Mouse (Mus musculus) embryonic facial prominence, embryonic 11.5 days (tissue): ENCODE results near the gene Camta1. TPM values are rescaled to one million over a fixed set of nuclear protein-coding genes. Genes with fewer than 3 reads are reported as not detected.

Experiments used
- ATAC-seq: fragments of 200-750 bp; cut with Nextera tagmentation; replicated peaks from 2 replicates; pipeline ENCODE4 v1.8.0; 2017; ENCODE audit warnings: low read depth; ENCODE audit not compliant: insufficient number of reproducible peaks, low FRiP score, low TSS enrichment
- DNase-seq: peaks from one replicate; pipeline ENCODE4 v3.0.0-alpha.2; 2015; ENCODE audit warnings: low spot score
- H3K27ac ChIP-seq: fragments of 300-500 bp; sonication (generic); replicated peaks from 2 replicates; pipeline ENCODE4 v1.5.1; 2014; ENCODE audit warnings: mild to moderate bottlenecking, low read depth, low read length, control low read depth
- H3K27me3 ChIP-seq: fragments of 300-500 bp; sonication (generic); 2 replicates; pipeline ENCODE4 v1.6.1; 2014; ENCODE audit warnings: mild to moderate bottlenecking, low read length, moderate library complexity, mixed read lengths; ENCODE audit not compliant: control insufficient read depth, insufficient read depth
- H3K36me3 ChIP-seq: fragments of 300-500 bp; sonication (generic); replicated peaks from 2 replicates; pipeline ENCODE4 v1.6.1; 2014; ENCODE audit warnings: low read depth, mild to moderate bottlenecking, low read length, moderate library complexity, mixed read lengths; ENCODE audit not compliant: control insufficient read depth, insufficient read depth
- H3K4me1 ChIP-seq: fragments of 300-500 bp; sonication (generic); 2 replicates; pipeline ENCODE4 v1.6.1; 2014; ENCODE audit warnings: low read length, mixed read lengths; ENCODE audit not compliant: control insufficient read depth, insufficient read depth
- H3K4me2 ChIP-seq: fragments of 300-500 bp; sonication (generic); 2 replicates; pipeline ENCODE4 v1.6.1; 2014; ENCODE audit warnings: low read depth, mild to moderate bottlenecking, control low read depth, low read length, moderate library complexity
- H3K4me3 ChIP-seq: fragments of 300-500 bp; sonication (generic); 2 replicates; pipeline ENCODE4 v1.5.1; 2014; ENCODE audit warnings: low read depth, low read length, control low read depth
- H3K9ac ChIP-seq: fragments of 300-500 bp; sonication (generic); replicated peaks from 2 replicates; pipeline ENCODE4 v1.6.1; 2014; ENCODE audit warnings: mild to moderate bottlenecking, control low read depth, low read length
- H3K9me3 ChIP-seq: fragments of 300-500 bp; sonication (generic); replicated peaks from 2 replicates; pipeline ENCODE4 v1.6.1; 2016; ENCODE audit warnings: mild to moderate bottlenecking, low read length, inconsistent platforms, mixed read lengths; ENCODE audit not compliant: control insufficient read depth
- WGBS: fragments of 180-500 bp; shearing (Covaris S2); extraction: QIAGEN DNeasy Blood & Tissue Kit; methylation state at CpG from one replicate; pipeline ENCODE4 v1.1.7; 2014; 5-methylcytosine and 5-hydroxymethylcytosine counted together
- polyA plus RNA-seq: library from polyadenylated mRNA; unstranded; fragments of >200 nt; fragmentation: Nextera tagmentation; extraction: Ambion mirVana; gene quantifications from 2 replicates; pipeline ENCODE4 v1.2.1, GENCODE M21; 2014

Camta1 gene
- polyA plus RNA-seq, 1 experiment from 2014 or later = 130 TPM

DNA sequence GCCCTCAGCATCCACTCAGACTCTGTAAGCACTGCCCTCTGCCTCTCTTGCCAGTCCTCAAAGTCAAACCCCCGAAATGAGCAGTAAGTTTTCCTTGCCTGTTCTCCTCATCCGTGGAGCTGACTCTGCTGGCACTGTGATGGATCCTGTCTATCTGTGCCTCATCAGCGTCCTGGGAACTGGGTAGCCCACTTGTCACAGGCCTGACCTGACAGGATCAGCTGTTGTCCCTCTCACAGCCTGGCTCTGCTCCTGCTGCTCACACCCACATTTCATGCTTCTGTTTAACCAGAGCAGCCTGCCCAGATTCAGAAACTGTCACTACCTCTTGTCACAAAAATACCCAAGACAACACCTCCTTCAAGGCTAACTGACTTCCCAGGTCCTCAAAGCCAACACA lies 37.7 kb downstream of the Camta1 start:
- DNase-seq = no peak
- ATAC-seq = no peak
- Histone ChIP-seq H3K27ac (no peak overlapping the region), H3K36me3 (no peaks in the 10 kb centered on the region), H3K4me2 (no peak overlapping the region), H3K9ac (no peak overlapping the region), H3K9me3 (no peaks in the 10 kb centered on the region), H3K27me3 (no peaks in the 10 kb centered on the region), H3K4me1 (no peaks in the 10 kb centered on the region), H3K4me3 (no peak overlapping the region)
- 72% methylated on average over 3 of the region's 3 CpGs for WGBS

DNA sequence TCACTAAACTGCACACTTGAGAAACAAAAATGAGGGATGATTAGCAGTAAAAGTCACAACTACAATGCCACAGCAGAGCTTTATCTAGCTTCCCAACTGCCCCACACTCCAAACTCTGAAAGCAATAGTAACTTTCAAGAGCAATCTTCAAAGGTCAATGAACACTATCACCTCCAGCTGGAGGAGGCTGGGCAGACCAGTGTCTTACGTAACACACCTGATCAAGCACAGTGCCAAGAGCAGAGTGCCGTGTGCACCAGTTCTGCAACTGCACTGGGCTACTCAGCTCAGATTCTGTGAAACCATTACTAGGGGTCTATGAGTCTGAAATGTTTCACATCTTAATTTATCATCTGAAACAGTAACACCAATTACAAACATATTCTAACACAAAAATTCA lies 38.7 kb downstream of the Camta1 start:
- no peaks in the 10 kb centered on the region for H3K4me1 ChIP-seq
- DNase-seq (no peak), ATAC-seq (no peak)
- H3K4me3 ChIP-seq = no peak overlapping the region
- H3K27me3 ChIP-seq = no peaks in the 10 kb centered on the region
- H3K9me3 ChIP-seq = no peaks in the 10 kb centered on the region
- no peaks in the 10 kb centered on the region for H3K36me3 ChIP-seq
- WGBS = 87% methylated on average over 2 of the region's 2 CpGs
- no peak overlapping the region for H3K4me2 ChIP-seq
- no peak overlapping the region for H3K9ac ChIP-seq
- no peak overlapping the region for H3K27ac ChIP-seq

DNA sequence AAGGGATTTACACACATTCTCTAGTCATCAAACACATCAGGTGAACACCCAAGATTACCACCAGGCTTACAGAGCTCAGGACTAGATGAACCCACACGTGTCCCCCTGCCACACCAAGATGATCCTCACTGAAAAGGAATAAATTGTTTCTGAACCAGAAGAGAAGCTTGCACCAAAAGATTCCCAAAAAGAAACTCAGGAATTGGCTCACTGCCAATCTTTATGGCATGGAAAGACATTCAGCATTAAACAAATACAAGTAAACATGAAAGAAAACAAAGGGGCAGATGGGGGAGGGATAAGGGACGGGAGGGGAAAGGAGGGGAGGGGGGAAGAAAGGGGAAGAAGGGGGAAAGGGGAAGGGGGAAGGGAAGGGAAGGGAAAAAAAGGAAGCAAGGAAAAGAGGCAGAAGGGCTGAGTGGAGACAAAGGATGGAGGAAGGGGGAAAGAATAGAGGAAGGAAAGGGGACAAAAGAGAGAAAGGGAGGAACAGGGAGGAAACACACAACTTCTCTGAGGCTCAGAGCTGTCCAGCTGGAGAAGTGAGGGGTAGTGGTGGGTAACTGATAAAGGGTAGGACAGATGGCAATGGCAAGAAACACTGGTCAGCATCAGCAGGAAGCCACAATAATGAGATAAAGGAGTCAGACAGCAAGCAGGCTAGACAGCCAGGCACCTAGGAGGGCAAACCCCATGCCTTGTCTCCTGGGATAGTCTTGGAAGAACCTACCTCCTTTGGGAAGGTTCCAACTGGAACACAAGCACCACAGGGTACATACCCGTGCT lies 43.5 kb downstream of the Camta1 start:
- H3K9ac ChIP-seq = no peak overlapping the region
- no peak overlapping the region for H3K27ac ChIP-seq
- H3K27me3 ChIP-seq = no peaks in the 10 kb centered on the region
- H3K9me3 ChIP-seq = no peaks in the 10 kb centered on the region
- ATAC-seq (no peak), DNase-seq (no peak)
- no peaks in the 10 kb centered on the region for H3K36me3 ChIP-seq
- no peak overlapping the region for H3K4me2 ChIP-seq
- 67% methylated on average over 3 of the region's 3 CpGs for WGBS
- H3K4me1 ChIP-seq = no peaks in the 10 kb centered on the region
- no peak overlapping the region for H3K4me3 ChIP-seq

DNA sequence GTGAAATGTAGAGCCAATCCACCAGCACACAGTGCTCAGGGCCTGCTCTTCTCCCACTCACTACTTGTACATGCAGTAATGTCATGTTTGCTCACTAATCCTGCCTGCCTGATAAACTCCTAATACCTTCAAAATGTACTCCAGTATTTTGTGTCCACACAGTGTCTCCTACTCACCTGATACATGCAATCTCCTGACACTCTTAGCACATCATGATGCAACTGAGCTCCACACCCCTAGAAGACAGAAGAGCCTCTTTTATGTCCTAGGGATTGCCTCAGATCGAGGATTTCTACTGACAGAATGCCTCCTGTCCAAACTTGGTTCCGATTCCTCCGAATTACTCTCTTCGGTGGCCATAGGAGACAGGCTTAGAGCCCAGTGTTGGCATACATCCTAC lies 48.0 kb downstream of the Camta1 start:
- Histone ChIP-seq H3K4me1 (no peaks in the 10 kb centered on the region), H3K27ac (no peak overlapping the region), H3K9me3 (no peaks in the 10 kb centered on the region), H3K4me3 (no peak overlapping the region), H3K36me3 (no peaks in the 10 kb centered on the region), H3K4me2 (no peak overlapping the region), H3K9ac (no peak overlapping the region), H3K27me3 (no peaks in the 10 kb centered on the region)
- no peak for DNase-seq
- 93% methylated on average over 4 of the region's 4 CpGs for WGBS
- ATAC-seq = no peak

DNA sequence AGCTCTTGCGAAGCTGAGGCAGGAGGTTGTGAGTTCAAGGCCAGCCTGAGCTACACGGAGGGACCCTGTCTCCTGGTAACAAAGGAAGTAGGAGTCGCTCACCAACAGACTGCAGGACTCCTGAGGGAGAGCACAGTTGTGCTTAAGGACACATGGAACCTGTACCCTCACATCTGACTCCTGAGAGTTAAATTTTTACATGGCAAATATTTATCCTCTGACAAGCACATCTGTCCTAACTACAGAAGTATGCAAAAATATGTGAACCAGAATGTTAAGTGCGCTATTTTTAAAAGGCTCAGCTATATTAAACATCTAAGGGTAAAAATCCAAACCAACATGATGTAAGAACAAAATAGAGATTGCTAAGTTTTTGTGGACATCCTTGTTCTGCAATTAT lies 56.0 kb downstream of the Camta1 start:
- H3K27me3 ChIP-seq = no peaks in the 10 kb centered on the region
- no peak overlapping the region for H3K9ac ChIP-seq
- WGBS = 88% methylated on average over 4 of the region's 4 CpGs
- H3K4me3 ChIP-seq = no peak overlapping the region
- no peaks in the 10 kb centered on the region for H3K36me3 ChIP-seq
- H3K27ac ChIP-seq = no peak overlapping the region
- ATAC-seq (no peak), DNase-seq (no peak)
- no peak overlapping the region for H3K4me2 ChIP-seq
- H3K9me3 ChIP-seq = no peaks in the 10 kb centered on the region
- no peaks in the 10 kb centered on the region for H3K4me1 ChIP-seq

DNA sequence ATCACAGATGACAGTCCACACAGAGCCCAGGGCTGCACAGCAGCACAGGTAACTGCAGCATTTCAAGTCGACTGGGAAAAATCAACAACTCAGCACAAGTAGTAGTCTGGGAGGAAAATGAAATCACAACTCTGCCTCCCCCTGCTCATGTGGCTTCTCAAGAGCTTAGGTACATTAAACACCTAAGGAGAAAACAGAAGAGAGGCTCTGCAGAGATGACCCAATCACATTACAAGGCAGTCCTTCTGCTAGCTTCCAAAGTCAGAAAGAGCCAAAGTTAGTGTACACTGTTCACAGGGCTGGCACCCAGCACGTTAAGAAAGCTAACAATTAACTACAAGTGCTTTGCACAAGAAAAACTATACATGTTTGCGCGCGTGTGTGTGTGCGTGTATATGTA lies 56.6 kb downstream of the Camta1 start:
- Histone ChIP-seq H3K4me2 (no peak overlapping the region), H3K4me3 (no peak overlapping the region), H3K9me3 (no peaks in the 10 kb centered on the region), H3K27ac (no peak overlapping the region), H3K9ac (no peak overlapping the region), H3K4me1 (no peaks in the 10 kb centered on the region), H3K36me3 (no peaks in the 10 kb centered on the region), H3K27me3 (no peaks in the 10 kb centered on the region)
- no peak for DNase-seq
- 92% methylated on average over 6 of the region's 6 CpGs for WGBS
- no peak for ATAC-seq

DNA sequence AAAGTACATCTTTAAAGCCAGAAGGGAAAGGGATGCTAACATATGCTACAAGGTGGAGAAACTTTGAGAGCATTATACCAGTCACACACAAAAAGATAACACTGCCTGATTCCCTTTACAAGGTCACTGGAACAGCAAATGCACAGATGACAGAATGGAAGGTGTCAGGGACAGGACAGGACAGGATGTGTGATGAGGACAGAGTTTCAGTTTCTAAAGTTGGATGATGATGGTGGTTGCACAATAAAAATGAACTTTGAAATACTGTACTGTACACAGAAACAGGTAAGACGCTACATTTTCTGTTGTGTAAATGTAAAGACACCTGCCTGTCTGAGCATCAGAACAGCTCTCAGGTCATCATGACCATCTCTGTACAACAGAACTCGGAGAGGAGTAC lies 57.5 kb downstream of the Camta1 start:
- DNase-seq (no peak), ATAC-seq (no peak)
- no peak overlapping the region for H3K4me2 ChIP-seq
- no peak overlapping the region for H3K4me3 ChIP-seq
- no peaks in the 10 kb centered on the region for H3K36me3 ChIP-seq
- H3K9ac ChIP-seq = no peak overlapping the region
- H3K27ac ChIP-seq = no peak overlapping the region
- no peaks in the 10 kb centered on the region for H3K27me3 ChIP-seq
- no peaks in the 10 kb centered on the region for H3K9me3 ChIP-seq
- H3K4me1 ChIP-seq = no peaks in the 10 kb centered on the region
- WGBS = 84% methylated on average over 2 of the region's 2 CpGs

DNA sequence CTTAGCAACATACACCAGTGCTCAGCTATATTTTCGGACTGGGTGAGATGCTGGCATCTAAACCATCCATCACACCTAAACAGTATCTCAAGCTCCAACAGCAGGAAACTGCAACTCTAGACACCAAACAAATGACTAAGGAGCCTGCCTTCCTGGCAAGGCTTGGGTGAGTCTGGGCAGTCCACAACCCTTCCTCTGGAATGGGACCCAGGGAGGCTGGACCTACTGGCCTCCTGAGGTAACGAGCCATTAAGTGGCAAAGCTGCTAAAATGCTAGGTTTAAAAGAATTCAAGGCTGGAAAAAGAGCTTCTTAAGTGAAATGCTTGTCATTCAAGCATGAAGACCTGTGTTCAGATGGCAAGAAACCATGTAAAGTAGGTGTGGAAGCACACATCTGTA lies 63.0 kb downstream of the Camta1 start:
- Histone ChIP-seq H3K9me3 (no peaks in the 10 kb centered on the region), H3K9ac (no peak overlapping the region), H3K4me2 (no peak overlapping the region), H3K4me1 (no peaks in the 10 kb centered on the region), H3K27ac (no peak overlapping the region), H3K4me3 (no peak overlapping the region), H3K27me3 (no peaks in the 10 kb centered on the region), H3K36me3 (no peaks in the 10 kb centered on the region)
- WGBS = 81% methylated on average over 2 of the region's 2 CpGs
- ATAC-seq (no peak), DNase-seq (no peak)
